Mouse (Mus musculus): ENCODE measurements around the gene BC051665.

BC051665 gene

DNA sequence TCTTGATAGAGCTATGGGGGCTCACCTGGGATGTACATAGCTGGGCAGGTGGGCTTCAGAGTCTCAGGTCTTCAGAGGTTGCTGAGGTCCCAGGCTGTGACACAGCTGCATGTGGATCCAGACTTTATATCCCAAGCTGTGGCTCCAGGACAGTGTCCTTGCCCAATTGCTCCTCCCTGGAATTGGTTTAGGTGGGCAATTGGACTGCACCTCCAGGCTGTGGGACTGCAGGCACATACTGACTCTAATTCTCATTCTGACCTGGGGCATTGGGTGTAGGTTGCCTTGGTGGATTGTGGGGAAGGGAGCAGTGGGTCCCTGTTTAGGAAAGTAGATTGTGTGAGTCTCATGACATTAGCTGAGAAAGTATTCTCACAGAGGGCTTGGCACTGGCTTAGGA is at the start of gene BC051665:
Gene BC051665 (minus strand): TSS at position 101 of the 400 bp plus-strand sequence.
- DNase-seq (ENCODE audit: low spot score in 2 of 2): no peak

DNA sequence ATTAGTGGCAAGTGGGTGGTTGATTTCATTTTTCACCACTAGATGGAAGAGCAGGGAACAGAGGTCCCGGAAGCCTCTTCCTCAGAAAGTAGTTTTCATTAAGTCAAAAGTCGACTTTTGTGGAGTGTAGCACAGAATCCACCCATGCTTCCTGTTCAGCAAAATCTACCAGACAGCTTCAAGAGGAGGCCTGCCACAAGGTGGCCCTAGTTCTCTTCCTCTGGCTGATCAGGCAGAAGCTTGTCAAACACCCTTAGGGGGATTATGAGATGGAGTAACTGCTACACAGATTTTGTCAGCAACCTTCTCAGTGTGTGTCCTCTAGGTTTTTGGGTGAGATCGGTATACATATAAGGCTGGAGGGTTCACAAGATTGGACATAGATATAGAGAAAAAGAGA is 39.9 kb upstream of the BC051665 start:
- no peak for DNase-seq (ENCODE audit: low spot score in 2 of 2)

DNA sequence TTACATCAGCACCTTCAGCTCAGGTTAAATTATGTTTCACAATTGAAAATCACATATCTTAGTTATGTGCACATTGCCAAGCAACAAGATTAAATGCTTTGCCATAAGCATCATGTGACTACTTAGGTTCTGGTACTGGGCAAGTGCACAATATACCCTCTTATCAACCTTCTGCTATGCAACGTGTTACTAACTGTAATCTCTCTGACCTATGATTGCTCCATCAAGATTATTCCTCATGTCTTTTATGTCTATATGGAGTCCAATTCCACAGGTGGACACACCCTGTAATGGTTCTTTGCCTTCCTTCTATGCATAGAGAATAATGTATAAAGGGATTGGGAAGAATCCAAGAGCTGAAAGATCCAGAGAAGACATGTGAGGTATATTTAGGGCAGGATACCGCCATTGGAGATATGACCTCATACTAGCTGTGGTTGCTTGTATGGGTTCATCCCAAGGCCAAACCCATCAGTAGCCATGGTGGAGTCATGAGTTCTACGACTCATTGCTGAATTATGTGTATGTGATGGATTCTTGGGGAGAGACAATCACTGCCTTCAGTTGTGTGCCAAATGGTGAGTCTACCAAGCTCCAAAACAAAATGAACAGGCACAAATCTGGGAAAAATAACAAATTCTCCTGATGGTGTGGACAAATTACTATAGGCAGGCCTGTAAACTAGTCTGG is 34.5 kb upstream of the BC051665 start:
- DNase-seq (ENCODE audit: low spot score in 2 of 2): no peak

DNA sequence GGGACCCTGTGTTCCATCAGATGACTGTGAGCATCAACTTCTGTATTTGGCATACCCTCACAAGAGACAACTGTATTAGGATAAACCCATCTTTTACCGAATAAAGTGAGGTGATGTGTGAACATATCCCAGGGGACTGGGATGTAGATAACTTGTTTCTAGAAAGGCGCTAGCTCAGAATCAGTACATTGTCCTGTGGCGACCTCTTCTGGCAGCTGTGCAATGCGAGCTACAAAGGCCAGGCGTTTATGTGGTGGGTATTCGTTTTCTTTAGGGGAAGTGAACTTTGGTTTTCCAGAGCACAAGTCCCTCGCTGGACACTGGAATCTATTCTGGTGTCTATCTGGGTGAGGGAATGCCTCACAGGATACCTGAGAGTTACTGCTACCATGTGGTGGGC is 33.3 kb upstream of the BC051665 start:
- DNase-seq (ENCODE audit: low spot score in 2 of 2): no peak

DNA sequence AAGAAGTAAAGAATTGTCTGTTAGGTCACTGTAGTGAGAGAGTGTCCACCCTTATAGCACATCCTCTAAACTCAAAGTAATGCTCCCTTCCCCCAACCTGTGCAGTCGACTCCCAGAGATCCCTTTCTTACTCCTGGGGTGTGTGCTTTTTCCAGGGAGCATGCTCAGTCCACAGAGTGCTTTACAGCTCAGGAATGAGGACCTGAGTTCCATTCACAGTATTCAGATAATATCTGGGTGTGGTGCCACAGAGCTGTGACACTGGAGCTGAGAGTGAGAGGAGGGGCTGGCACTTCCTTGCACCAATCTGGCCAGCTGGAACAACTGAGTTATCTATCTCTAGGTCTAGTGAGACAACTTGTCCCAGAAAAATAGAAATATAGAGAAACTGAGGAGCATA is 27.6 kb upstream of the BC051665 start:
- DNase-seq (ENCODE audit: low spot score in 2 of 2): no peak

DNA sequence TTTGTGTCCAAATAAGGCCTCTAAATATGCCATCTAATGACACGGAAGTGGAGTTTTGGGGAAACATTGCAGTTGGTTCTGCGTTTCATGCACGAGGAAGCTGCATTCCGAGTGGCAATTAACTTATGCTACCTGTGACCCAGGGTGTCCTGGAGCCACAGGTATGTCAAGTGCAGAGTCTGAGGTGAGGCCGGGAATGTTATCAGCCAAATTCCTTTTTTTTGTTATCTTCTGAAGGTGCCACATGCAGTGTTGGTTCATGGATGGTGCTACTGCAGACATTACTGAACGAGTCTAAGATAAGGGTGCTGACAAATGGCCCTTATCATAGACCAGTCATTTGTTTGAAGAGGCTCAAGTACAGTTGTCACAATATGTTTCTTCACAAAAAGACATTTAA is 26.6 kb upstream of the BC051665 start:
- no peak for DNase-seq (ENCODE audit: low spot score in 2 of 2)

DNA sequence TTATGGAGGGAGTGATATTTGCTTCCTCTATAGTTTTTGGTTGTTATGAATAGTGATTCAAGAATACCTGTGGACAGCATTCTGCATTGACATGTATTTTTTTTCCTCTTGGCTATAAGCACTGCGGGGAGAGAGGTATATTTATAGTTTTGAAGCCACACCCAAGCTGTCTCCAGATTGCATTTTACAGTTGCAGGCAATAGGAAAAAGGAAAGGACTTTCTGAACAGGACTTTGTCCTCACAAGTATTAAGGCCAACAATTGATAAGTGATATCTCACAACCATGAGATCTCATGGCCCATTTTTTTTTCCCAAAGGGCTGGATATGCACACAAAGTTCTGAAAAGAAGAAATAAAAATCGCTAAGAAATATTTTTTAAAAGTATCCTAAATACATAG is 23.5 kb upstream of the BC051665 start:
- DNase-seq (ENCODE audit: low spot score in 2 of 2): no peak

DNA sequence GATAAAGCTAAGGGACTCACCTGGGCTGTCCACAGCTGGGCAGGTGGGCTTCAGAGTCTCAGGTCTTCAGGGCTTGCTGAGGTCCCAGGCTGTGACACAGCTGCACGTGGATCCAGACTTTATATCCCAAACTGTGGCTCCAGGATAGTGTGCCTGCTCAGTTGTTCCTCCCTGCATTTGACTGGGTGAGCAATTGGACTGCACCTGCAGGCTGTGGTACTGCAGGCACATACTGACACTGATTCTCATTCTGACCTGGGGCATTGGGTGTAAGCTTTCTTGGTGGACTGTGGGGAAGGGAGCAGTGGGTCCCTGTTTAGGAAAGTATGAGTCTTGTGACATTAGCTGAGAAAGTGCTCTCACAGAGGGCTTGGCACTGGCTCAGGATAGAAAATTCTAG is 16.6 kb upstream of the BC051665 start, which contains the start of gene Ctsll3:
Gene Ctsll3 (minus strand): TSS at position 101 of the 400 bp plus-strand sequence.
- DNase-seq (ENCODE audit: low spot score in 2 of 2): no peak

DNA sequence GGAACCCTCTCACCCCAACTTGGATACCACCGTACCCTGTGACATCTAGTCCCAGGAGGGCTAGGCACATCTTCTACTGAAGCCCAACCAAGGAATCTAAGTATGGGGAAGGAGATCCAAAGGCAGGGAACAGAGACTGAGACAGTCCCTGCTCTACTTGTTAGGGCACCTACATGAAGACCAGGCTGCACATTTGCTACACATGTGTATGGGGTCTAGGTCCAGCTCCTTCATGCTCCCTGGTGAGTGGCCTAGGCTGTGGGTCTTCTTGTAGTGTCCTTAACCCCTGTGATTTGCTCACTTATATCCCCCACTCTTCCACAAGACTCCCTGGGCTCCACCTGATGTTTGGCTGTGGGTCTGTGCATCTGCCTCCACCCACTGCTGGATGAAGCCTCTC is 3.3 kb upstream of the BC051665 start:
- no peak for DNase-seq (ENCODE audit: low spot score in 2 of 2)

DNA sequence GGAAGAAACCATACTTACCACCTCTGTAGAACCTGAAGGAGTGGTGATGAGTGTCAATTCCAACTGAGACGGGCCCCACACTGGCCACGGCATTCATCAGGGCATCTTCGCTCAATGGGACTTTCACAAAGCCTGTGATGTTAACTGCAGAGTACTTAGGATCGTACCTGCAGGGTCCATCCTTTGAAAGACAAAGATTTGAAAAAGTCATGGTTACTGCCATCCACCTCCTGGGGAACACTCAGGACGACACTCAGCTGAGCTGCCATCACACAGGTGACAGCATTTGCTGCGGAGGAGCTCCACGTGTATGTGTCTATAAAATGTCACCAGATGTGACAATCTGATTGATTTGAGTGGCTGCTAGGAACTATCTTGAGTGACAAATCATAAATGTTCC is 2.9 kb downstream of the BC051665 start:
- DNase-seq (ENCODE audit: low spot score in 2 of 2): no peak

DNA sequence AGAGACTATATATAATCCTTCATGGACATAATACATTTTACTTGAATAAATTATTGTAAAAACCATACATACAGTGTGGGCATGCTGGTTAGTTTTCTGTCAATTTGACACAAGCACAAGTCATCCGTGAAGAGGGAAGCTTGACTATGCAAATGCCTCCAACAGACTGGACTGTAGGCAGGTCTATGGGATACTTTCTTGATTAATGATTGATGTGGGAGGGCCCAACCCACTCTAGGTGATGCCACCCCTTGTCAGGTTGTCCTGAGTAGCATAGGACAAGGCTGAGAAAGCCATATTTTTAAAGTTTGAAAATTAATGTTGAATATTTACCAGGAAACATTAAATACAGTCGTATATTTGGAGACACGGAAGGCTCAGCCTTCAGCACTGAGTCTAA is 5.6 kb downstream of the BC051665 start:
- no peak for DNase-seq (ENCODE audit: low spot score in 2 of 2)

DNA sequence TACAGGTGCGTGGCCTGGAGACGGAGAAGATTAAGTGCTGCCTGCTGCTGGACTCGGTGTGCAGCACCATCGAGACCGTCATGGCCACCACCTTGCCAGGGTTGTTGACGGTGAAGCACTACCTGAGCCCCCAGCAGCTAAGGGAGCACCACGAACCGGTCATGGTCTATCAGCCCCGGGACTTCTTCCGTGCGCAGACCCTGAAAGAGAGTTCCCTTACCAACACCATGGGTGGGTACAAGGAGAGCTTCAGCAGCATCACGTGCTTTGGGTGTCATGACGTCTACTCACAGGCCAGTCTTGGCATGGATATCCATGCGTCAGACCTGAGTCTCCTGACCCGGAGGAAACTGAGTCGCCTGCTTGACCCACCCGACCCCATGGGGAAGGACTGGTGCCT is 25.0 kb downstream of the BC051665 start:
- DNase-seq (ENCODE audit: low spot score in 2 of 2): no peak

DNA sequence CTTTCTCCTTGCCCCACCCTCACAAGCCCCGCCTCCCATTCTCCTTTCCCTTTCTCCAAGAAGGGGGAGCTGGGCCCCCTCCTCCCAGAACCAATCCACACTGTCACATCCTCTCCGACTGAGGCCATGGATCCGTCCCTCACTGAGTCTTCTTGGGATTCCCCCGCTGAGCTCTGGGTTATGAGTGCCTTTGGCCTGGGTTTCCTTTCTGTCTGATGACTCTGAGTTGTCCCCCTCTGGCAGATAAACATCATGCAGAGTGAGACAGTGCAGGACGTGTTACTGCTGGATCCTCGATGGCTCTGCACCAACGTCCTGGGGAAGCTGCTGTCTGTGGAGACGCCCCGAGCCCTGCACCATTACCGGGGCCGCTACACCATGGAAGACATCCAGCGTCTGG is 25.8 kb downstream of the BC051665 start:
- no peak for DNase-seq (ENCODE audit: low spot score in 2 of 2)

DNA sequence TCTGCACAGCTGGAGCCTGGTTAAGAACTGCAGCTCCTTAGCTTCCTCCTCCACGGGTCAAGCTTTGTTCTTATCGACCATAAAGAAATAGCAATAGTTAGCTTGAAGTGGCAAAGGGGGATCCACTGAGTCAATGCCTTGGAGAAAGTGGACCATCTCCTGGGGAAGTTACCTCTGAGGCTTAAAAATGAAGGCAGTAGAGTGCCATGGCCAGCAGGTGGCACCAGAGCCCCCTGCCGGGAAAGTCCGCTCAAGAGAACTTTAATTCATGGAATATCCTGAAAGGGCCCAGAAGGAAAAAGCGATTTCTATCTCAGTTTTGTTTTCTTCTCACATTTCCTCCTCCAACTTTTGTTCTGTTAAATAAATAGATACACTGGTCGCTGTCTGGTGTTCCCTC is 27.0 kb downstream of the BC051665 start:
- no peak for DNase-seq (ENCODE audit: low spot score in 2 of 2)

DNA sequence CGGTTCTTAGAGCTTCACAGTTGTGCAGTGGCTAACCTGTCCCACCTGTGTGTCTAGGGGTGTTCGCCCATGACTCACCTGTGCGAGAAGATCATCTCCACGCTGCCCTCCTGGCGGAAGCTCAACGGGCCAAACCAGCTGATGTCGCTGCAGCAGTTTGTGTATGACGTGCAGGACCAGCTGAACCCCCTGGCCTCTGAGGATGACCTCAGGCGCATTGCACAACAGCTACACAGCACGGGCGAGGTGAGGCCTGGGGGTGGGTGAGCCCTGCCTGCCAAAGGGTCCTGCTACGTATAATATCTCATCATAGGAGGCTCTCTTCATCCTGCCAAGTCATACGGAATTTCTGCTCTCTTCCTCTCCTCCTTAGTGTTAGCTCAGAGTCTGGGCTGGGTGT is 28.9 kb downstream of the BC051665 start:
- peak in 1 of 2 experiments; percentile 57 for DNase-seq (ENCODE audit: low spot score in 2 of 2)

DNA sequence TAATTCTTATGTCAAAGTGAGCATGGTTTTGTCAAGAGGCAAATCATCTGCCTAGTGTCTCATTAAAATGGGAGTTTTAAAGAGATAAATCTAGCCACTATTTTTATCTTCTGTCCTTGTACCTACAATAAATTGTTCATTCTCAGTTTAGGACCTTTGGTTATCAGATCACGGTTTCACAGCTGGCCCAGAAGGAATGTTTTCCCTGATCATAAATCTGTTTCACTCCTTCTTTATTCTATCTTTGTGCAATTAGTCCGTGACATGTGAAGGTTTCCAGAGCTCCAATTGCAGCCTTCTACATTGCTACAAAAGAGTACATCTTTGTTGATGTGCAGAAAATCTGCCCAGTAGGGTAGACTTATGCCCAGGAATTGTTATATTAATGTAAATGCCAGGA is 30.9 kb downstream of the BC051665 start:
- no peak for DNase-seq (ENCODE audit: low spot score in 2 of 2)

DNA sequence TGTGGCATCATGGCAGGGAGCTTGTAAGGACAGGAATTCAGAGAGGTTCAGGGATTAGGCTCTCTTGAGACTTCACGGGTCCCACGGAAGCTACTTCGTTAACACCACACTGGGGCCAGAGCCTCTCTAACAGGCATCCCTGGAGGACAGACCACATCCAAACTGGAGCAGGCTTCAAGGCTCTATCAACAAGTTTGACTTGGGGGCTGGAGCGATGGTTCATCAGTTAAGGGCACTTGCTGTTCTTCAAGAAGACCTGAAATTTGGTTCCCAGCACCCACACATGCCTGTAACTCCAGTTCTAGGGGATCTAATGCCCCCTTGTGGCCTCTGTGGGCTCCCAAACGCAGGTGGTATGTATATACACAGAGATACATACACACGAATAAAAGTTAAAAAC is 32.9 kb downstream of the BC051665 start:
- DNase-seq (ENCODE audit: low spot score in 2 of 2): no peak

DNA sequence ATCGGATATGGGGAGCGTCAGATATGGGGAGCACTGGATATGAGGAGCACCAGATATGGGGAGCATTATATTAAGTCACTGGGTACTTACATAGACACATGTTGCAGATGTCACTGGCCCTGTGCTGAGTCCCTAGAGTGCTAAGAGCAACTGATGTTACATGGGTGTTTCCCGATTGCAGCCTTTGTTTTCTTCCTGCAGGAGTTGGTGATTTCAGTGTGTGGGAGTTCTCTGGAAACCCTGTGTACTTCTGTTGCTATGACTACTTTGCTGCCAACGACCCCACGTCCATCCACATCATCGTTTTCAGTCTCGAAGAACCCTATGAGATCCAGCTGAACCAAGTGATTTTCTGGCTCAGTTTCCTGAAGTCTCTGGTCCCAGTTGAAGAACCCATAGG is 35.2 kb downstream of the BC051665 start:
- DNase-seq (ENCODE audit: low spot score in 2 of 2): no peak

DNA sequence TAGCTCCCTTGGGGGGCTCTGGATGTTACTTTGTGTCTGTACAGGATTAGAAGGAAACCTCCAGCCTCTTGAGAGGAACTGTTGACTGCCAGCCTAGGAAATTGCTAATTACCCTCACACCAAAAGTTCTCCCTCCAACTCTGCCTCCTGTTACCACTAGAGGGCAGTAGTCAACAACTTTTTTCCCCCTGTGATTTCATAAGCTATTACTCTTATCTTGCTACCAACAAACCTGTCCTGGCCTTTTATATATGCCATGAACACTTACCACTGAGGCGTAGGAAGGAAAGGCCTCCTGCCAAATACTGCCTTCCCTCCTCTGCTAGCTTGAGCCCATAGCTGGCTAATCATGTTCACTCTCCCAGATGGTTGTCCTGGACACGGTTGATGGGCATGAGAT is 37.6 kb downstream of the BC051665 start:
- no peak for DNase-seq (ENCODE audit: low spot score in 2 of 2)

DNA sequence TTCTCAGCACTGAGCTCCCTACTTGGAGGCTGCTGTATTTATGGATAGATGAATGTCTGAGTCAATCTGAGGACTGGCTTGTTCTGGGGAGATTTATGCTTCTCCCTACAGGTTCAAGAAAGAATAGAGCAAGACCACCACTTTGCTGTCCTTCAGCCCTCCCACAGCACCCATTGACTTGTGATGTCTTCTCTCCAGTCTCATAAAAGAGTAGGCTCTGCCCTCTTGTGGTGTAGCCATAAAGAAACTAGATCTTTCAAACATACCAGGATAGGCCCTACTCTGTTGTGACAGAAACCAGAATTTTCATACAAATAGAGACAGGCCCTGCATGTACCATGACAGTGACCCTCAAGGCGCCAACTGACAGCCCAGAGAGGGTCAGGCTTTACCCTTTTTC is 39.0 kb downstream of the BC051665 start:
- DNase-seq (ENCODE audit: low spot score in 2 of 2): no peak

DNA sequence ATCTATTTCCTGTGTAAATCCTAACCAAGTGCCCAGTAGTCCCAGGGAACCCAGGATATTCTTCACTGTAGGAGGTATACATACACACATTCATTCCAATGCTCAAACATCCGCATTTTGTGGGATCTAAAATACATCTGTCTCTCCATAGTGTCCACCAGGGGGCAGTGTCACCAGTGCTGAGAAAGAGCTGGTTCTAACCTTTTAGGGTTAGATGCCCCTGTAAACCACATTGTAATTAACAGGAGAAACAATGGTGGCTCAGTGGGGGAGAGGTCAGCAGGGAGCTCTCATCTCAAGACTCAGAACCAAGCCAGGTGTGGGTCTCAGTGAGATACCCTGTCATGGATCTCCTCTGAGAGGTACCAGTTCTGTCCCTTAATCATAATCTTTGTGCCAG is 39.9 kb downstream of the BC051665 start:
- no peak for DNase-seq (ENCODE audit: low spot score in 2 of 2)

DNA sequence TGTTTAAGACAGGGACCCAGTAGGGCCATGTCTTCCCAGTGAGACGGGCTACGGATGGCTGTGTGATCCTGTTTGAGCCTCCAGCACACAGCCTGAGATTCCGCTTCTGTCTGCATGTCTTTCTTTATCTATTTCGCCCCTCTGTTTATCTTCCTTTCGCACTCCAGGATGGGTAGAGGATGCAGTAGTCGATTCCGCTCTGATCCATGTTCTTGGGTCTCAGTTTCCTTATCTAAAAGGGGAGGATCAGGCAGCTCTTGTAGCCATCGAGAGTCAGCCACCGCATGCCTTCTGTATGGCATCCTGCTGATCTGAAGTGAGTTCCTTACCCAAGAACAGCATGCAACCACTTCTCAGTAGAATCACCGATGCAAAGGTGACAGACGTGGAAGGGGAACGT is 40.8 kb downstream of the BC051665 start:
- no peak for DNase-seq (ENCODE audit: low spot score in 2 of 2)

DNA sequence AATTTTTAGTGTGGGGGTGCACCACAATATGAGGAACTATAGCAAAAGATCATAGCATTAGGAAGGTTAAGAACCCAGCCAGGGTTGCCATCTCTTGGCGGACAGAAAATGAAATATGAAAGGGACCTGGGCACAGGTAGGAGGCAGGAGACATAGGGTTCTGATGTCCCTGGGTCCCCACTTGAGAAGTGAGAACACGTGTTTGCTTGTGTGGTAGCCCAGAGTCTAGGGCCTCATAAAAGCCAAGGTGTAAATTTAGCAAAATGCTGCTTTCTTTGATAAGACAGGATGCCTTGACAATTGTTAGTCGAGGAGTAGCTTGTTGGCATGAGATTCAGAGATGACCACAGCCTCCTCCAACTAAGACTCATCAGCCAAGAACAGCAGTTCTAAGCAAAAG is 41.4 kb downstream of the BC051665 start:
- no peak for DNase-seq (ENCODE audit: low spot score in 2 of 2)

DNA sequence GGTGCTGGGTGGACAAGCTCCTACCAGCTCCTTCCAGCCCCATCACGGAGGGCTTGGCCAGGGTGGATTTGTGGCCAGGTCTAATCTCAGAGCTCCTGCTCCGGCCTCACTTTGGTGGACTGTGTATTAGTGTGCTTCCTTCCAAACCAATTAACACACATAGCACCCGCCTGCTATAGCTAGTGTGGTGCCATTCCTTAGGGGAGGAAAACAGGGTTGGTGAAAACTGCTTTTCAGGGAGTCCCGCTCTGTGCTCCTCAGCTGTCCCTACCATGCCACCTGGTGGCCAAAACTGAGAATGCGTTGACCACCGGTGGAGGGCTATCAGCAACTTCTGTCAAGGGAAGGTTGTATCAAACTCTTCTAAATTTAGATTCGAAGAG is 42.1 kb downstream of the BC051665 start:
- peak; percentile 86 to 94 for DNase-seq (ENCODE audit: low spot score in 2 of 2)

Data from spleen, postnatal 4 days (tissue).